Mouse (Mus musculus) thymus, postnatal 0 days (tissue): ENCODE measurements around the gene Carmil2. TPM values are rescaled to one million over a fixed set of nuclear protein-coding genes. Genes with fewer than 3 reads are reported as not detected.

Experiments
- DNase-seq: peaks from one replicate; pipeline ENCODE4 v3.0.0-alpha.2; 2015; ENCODE audit warnings: low spot score
- polyA plus RNA-seq: library from polyadenylated mRNA; unstranded; fragments of >200 nt; fragmentation: Nextera tagmentation; extraction: Ambion mirVana; gene quantifications from 2 replicates; pipeline ENCODE4 v1.2.1, GENCODE M21; 2015

The Carmil2 gene
- polyA plus RNA-seq, 1 experiment from 2014 or later: 63.6 TPM

- no peak for DNase-seq
Observed at GRCm38 (mm10) chr8:105719637-105720036, 33.6 kb downstream of the Carmil2 start.

DNA sequence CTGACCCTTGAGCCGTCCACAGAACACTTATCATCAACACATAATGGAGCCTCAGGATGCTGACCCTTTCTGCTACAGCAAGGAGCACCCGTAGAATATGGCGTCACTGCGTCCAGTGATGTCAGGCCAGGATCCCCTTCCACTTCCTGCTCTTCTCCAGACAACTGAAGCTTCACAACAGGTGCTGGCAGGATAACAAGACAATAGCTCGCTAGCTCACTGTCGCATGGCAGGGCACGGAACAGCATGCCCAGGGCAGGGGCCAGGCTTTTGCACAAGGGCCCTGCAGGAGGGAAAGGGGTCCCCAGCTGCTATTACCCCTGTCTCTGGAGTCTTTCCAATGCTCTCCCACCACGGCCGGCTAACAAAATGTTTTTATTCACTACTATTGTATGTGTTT lies 36.8 kb downstream of the Carmil2 start:
- DNase-seq: no peak

GRCm38 (mm10) chr8:105725726-105726125 lies 39.7 kb downstream of the Carmil2 start:
- DNase-seq: no peak

DNA sequence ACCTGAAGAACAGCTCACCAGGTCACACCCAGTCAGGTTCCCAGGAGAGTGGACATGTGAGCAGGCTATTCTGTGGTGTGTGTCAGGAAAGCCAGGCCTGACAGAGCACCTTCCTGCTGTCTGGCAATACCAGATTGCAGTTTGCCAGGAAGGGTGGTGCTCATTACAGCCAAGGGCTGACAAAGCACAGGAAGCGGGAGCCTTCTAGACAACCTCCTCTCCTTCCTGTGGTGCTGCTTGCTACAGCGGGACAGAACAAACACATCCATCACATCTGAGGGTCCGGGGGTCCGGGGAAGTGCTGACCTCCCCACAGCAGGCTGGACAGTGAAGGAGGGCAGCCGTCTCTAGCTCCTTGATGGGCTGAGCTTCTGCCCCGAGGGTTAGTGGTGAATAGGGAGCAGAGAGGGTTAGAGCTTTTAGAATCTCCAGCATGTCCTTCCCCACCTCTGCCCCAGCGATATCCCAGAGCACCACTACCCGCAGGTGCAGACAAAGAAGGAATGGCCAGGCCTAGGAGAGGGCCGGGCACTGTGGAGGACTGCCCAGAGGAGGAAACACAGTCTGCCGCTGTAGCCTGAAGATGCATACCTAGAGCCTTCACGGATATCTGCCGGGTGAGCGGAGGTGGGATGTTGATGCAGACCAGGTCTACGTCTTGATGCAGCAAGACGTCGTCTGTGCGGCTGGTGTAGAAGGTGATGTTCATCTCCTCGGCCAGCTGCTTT lies 41.5 kb downstream of the Carmil2 start:
- DNase-seq: no peak

GRCm38 (mm10) chr8:105732186-105732585 lies 46.1 kb downstream of the Carmil2 start:
- DNase-seq: no peak

DNA sequence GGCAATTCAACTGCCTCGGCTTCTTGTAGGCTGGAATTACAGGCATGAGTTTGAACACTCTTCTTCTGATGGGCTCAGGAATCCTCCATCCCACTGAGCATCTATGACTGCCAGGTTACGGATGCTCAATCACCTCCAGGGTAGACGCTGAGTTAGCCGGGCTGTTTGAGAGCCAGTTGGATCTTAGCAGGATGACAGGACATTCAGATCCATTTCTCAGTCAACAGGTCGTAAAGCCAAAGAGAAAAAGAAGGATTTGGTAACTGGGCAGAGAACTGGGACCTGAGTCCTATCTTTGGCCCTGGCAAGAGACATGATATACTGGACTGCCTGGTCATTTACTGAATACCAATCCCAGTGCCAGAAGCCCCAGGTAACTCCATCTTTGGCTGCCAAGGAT lies 53.1 kb downstream of the Carmil2 start:
- DNase-seq: no peak

DNA sequence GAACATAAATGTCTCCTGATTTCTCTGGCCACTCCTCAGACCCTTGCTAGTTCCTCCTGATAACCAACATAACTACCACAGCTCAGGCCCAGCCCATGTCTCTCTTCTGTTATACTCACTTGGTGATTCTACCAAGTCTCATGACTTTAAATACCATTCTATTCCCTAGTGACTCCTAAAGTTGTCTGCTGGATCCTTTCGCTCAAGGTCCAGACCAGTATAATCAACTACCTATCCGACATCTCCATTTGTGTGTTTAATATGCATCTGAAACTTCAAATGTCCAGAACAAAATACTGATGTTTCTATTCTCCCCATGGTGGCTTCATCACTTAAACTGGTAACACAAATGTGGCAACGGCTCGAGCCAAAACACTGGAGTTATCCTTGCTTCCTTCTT lies 57.2 kb downstream of the Carmil2 start:
- DNase-seq: no peak

Other genes with a start within 250 kb of the Carmil2 start
- gene Tppp3, start 214.7 kb upstream of the Carmil2 start, polyA plus RNA-seq: 31.9 and 42.4 TPM in 2 replicates
- gene Zdhhc1, start 189.4 kb upstream of the Carmil2 start, polyA plus RNA-seq: 5.8 and 6.9 TPM in 2 replicates
- 0.26 and 0.28 TPM in 2 replicates for gene Hsd11b2, start 167.5 kb upstream of the Carmil2 start, polyA plus RNA-seq
- gene Atp6v0d1, start 120.2 kb upstream of the Carmil2 start, polyA plus RNA-seq: 97.3 and 105 TPM in 2 replicates
- 28.5 and 30.8 TPM in 2 replicates for gene Ripor1, start 81.0 kb upstream of the Carmil2 start, polyA plus RNA-seq
- gene Ctcf, start 49.7 kb upstream of the Carmil2 start, polyA plus RNA-seq: 213 and 255 TPM in 2 replicates
- gene Agrp, start 48.9 kb upstream of the Carmil2 start, polyA plus RNA-seq: 1.2 TPM in 2 replicates
- gene Acd, start 14.8 kb downstream of the Carmil2 start, polyA plus RNA-seq: 66.7 and 72.9 TPM in 2 replicates
- gene Pard6a, start 14.9 kb downstream of the Carmil2 start, polyA plus RNA-seq: 20.5 and 22.4 TPM in 2 replicates
- gene 4933405L10Rik, start 21.4 kb downstream of the Carmil2 start, polyA plus RNA-seq: 0.12 TPM in 1 of 2 replicates, not detected in the other
- gene Enkd1, start 21.9 kb downstream of the Carmil2 start, polyA plus RNA-seq: 28.7 and 29.4 TPM in 2 replicates
- 9.0 and 11.3 TPM in 2 replicates for gene Gfod2, start 72.4 kb downstream of the Carmil2 start, polyA plus RNA-seq
- 8.4 and 9.9 TPM in 2 replicates for gene Ranbp10, start 141.1 kb downstream of the Carmil2 start, polyA plus RNA-seq
- gene Tsnaxip1, start 141.5 kb downstream of the Carmil2 start, polyA plus RNA-seq: 0.10 and 0.18 TPM in 2 replicates
- 25.1 and 28.2 TPM in 2 replicates for gene Cenpt, start 167.0 kb downstream of the Carmil2 start, polyA plus RNA-seq
- 55.4 and 56.2 TPM in 2 replicates for gene Thap11, start 168.9 kb downstream of the Carmil2 start, polyA plus RNA-seq
- 169 and 192 TPM in 2 replicates for gene Nutf2, start 174.3 kb downstream of the Carmil2 start, polyA plus RNA-seq
- 35.6 and 39.0 TPM in 2 replicates for gene Edc4, start 194.6 kb downstream of the Carmil2 start, polyA plus RNA-seq
- gene Nrn1l, start 207.3 kb downstream of the Carmil2 start, polyA plus RNA-seq: 0.56 and 0.68 TPM in 2 replicates
- gene Pskh1, start 214.2 kb downstream of the Carmil2 start, polyA plus RNA-seq: 18.4 and 21.6 TPM in 2 replicates
- gene Ctrl, start 247.6 kb downstream of the Carmil2 start, polyA plus RNA-seq: 0.99 TPM in 2 replicates